Mouse (Mus musculus) thymus, adult 2 months (tissue): ENCODE data around the gene Sdk2.

ENCODE experiments used
- CTCF ChIP-seq: fragments of 200-500 bp; IDR thresholded peaks from 2 replicates; pipeline ENCODE4 v1.5.1; 2012; ENCODE audit warnings: mild to moderate bottlenecking, control low read depth, low read length, moderate library complexity, borderline replicate concordance; ENCODE audit not compliant: control insufficient read depth, poor library complexity, insufficient read depth; ENCODE audit errors: extremely low read depth
- POLR2A ChIP-seq: fragments of 200-500 bp; IDR thresholded peaks from 2 replicates; pipeline ENCODE4 v1.6.1; 2012; ENCODE audit warnings: mild to moderate bottlenecking, low read length, control low read depth, moderate library complexity; ENCODE audit not compliant: control insufficient read depth, poor library complexity, insufficient read depth; ENCODE audit errors: extremely low read depth

DNA sequence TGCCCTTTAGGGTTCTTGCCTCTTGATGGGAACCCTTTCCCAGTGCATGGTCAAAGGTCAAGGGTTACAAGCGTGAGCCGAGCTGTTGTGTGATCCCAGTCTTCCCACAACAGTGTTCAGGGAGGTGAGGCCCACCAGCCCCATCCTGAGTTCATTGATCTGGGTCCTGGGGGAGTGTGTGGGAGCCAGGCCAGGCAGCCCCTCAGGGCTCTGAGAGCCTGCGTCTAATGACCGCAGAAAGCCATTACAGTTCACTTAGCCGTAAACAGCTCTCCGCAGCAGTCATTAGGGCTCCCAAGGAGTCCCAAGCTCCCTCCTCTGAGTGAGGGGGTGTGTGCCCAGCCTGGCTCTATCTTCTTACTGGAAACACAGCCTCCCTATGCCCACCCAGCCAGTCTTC is 66.8 kb downstream of the Sdk2 start:
- no peak for TF ChIP-seq CTCF
- no peak for TF ChIP-seq POLR2A
